Mouse (Mus musculus): ENCODE results near the gene Igfals.

Gene Igfals

DNA sequence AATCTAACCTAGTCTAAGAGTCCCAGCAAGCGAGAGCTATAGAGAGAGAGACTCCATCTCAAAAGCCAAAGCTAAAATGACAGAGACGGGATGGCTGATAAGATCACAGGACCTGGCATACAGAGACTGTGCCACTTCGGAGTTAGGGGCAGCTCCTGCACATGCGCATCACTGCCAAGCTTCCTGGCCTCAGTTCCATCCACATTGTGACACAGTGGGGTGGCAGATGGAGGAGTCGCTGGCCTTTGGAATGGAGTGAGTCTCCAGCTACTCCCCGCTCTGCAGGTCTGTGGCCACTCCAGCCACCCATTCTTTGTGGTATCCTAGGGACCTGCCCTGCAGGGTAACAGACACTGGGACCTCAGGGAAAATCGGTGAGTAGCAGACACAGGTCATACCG, at the start of gene Igfals:
Gene Igfals, plus strand, starts transcription at position 222 of the 400 bp plus-strand sequence.
- no peak for DNase-seq (ENCODE audit: low spot score)

DNA sequence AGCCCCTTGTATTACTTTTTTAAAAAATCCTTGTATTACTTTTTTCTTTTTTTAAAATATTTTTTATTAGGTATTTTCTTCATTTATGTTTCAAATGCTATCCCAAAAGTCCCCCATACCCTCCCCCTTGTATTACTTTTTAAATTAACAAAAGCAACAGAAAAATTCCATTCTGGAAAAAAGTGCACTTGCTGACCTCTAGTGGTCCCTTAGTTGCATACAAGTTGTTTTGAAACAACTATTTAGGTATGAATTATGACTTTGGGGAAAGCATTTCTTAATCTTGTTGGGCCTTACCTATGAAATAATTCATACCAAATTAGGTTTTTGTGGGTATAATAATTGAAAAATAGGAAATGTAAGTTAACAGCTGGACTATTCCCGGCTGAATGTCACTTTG, 48.3 kb upstream of the Igfals start:
- no peak for DNase-seq (ENCODE audit: low spot score)

DNA sequence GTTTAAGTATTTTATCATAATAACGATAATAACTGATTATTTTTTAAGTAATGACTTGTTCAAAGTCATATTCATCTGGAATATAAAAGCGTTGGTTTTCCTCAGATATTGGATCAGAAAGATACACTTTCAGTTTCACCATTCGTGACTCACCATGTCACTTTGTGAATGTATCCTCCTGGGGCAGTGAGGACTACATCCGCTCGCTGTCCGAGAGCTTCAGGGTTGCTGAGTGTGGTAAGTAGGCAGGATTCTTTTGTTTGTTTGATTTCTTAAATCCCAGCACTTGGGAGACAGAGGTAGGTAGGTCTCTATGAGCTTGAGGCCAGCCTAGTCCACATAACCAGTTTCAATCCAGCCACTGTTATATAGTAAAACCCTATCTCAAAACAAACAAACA, 47.6 kb upstream of the Igfals start:
- no peak for DNase-seq (ENCODE audit: low spot score)

DNA sequence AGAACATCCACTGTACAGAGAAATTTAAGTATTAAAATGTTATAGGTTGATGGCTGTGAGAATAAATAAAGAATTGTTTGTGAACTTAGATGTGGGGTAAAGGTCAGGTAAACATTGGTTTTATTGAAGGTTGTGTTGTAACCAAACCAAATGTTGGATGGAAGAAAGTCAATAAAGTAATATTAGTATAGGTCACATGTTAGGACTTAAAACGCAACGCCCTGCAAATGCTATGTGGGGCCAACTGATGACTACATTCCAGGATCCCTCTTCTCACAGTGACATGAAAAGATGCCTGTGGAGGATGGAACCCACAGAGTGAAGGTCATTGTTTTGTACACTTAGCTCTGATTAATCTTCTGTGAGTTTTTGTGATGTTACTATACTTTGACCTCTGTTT, 46.3 kb upstream of the Igfals start:
- DNase-seq (ENCODE audit: low spot score) = no peak

DNA sequence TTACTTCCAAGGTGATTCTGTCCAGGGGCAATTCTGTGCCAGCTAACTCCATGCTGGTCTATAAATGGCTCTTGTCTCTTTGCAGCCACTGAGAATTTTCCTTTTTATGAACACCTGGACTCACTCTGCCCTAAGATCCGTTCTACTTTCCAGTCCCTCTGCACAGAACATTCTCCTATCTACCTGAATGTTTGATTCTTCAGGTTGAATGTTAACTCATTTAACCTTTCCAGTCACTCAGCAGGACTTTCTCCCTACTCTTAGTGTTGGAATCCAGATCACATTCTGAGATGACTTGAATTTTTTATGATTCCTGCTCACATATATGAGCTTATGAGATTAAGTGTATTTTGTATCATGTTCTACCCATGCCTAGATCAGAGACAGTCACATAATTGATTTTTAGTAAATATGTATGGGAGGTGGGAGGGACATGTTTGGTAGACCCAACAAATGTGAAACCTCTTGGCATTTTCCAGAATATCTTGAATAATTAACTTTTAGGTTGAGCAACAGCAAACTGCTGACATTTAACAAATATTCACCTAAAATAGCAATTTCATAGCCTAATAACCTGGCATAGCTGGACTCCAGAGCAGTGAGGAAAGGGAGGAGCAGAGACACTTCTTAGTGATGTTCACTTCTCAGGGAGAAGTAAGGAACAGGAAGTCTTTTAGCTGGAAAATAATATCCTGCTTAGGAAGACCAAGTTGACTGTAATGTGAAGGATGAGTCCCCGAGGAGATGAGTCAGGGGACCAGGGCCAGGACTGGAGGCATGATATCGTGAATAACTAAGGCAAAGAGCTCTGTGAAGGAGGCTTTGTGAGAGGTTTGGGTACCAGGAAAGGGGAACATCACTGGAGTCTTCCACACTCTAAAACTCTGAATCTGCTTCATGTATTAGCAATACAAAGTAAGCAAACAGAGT, 44.2 kb upstream of the Igfals start:
- DNase-seq (ENCODE audit: low spot score) = no peak

DNA sequence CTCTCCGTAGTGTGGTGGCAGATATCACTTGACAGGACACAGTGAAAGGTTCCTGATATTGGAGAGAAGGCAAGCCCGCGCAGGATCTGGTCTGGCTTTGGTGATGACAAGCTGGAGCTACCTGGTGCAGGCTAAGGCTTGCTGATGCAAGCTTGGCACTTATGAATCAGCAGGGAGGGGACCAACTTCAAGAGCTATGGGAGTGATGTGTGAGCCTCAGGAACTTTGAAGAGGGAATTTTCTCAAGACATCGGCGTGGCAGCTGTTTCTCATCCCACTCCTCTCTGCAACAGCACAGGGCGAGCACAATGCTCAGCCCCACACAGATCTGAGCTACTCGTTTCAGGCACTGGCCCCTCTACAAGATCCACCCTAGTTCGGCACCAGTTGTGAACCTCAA, 26.0 kb upstream of the Igfals start, which contains the start of gene Hagh:
Gene Hagh, plus strand, starts transcription at position 302 of the 400 bp plus-strand sequence.
- no peak for DNase-seq (ENCODE audit: low spot score)

DNA sequence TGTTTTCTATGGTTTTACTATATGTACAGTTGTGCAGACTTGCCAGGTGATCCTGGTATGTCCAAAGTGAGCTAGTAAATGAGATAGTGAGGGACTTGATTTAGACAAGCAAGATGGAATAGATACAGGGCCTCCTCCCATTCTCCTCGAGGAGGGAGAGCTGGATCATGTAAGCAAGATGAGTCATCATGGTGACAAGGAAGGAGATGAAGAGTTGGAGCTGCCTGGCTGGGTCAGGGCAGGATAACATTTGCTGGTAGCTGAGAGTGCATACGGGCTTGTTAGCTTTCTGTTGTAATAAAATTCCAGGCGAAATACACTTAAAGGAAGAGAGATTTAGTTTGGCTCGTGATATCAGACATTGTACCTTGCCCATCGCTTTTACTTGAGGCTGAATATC, 25.5 kb upstream of the Igfals start:
- DNase-seq (ENCODE audit: low spot score) = no peak

DNA sequence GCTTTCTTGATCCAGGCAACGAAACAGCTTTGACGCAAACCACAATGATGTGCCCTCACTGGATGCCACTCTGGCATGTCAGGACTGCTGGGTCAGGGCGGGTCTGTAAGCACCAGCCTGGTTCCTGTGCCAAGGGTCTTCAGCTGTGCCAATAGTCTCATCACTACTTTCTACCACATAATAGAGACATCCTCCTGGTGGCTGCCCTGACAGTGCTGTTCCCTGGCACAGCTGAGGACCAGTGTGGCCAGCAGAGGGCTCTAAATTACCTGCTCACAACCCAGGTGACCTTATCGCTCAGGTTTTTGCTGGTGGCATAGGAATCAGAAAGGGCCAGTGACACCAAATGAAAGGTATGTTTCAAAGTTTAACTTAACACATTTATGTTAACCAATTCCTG, 24.7 kb upstream of the Igfals start:
- DNase-seq (ENCODE audit: low spot score) = peak; percentile 13

DNA sequence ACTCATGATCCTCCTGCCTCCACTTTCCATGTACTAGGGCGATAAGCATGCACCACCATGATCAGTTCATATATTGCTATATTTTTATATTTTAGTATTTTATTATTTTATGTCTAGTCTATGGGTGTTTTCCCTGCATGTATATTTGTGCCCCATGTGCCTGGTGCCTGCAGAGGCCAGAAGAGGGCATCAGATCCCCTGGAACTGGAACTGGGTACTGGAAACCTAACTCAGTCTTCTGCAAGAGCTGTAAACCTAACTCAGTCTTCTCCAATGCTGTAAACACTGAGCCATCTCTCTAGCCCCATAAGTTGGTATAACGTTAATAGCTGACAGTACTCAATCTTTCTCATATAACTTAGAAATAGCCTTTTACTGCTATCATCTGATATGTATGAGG, 23.2 kb upstream of the Igfals start:
- DNase-seq (ENCODE audit: low spot score) = no peak

DNA sequence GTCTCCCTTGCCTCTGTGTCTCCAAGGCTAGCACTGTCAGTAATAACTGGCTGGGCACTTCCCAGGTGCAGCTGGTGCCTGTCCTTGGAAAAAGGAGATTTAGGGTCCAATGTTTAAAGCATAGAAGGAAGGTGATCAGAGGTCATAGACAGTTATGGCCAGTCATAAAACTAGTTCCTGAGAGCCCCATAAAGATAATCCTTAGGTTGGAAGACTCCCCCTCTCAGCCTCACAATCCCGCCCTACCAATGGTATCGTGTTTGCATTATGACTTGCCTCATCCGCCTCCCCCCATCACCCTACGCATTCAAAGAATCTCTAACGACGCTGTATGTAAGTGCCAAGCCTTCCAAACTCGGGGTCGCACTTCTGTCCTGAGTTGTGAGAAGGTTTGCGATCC, 21.3 kb upstream of the Igfals start:
- no peak for DNase-seq (ENCODE audit: low spot score)

DNA sequence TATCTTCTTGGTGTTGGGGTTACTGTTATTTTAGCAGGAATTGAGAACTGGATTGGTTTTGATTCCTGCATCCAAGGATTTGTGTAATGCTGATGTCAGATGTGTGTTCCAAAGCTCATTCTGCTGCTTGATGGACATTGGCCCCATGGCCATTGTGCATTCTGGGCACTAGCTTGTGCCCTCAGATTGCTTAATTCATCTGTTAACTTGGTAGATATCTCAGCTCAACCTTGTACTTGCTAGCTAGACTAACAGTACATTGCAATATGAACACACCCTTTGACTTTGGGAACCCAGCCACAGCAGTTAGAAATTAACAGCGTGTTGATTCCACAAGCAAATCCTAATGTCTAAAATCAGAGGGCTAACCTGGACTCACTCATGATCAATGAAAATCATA, 18.4 kb upstream of the Igfals start:
- DNase-seq (ENCODE audit: low spot score) = no peak

DNA sequence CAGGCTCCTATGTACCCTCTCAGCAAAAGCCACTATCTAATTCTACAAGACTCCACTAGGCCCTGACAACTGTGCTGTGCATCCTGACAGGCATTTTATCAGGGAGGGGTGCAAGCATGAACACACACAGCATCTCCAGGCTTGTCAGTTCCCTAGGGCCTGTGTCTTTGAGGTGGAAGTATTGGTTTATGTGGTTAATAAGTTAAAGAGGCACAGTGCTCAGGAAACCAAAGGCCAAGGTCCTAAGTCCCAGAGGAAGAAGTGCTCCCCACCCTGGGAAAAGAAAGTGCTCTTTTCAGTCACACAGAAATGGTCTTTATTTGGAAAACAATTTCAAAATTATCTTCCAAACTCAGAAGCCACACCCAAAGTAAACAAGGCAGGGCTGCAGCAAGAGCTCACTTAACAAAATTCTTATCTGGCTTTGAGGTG, 17.2 kb upstream of the Igfals start:
- peak; percentile 75 for DNase-seq (ENCODE audit: low spot score)

DNA sequence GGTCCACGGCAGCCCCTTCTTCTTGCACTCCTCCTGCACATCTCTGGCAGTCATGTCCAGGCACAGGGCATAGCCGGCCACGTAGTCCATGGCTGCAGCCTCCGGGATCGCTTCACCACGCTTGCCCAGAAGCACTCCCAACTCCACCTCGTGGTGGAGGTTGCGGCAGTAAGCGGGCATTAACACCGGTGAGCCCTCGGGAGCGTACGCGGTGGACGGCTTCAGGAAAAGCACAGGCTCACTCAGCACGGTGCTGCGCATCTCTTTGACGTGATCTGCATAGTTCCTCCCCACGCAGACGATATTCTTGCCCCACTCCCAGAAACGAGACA, 16.1 kb upstream of the Igfals start:
- DNase-seq (ENCODE audit: low spot score) = no peak

DNA sequence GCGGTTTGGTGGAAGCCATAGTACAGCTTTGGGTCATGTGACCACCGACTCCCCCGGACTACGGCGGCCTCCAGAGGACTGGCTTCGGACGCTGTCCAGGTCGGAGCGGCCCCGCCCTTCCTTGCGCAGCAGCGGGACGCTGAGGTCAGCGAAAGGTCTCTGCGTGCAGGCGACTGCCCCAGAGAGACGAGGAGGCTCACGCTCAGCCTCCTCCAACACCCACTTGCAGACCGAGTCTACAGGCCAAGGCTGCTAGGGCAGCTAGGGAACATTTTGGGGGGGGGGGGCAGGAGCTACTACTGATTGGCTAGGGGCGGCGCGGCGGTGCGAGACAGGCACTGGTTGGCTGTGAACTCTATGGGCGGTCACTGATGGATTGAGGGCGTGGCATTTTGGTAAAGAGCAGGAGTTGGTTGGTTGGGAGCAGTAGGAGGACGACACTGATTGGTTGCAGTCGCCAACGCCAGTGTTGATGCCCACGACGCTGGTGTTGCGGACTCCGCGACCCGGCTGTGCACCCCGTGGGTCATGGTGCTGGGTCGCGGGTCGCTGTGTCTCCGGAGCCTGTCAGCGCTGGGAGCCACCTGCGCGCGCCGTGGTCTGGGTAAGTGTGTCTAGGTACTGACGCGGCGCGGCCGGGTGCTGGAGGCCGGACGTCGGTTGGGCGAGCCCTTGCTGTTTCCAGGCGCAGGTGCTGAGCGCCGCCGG, 15.6 kb upstream of the Igfals start, which contains the start of gene Fahd1:
Gene Fahd1, minus strand, starts transcription at position 300 of the 708 bp plus-strand sequence.
- DNase-seq (ENCODE audit: low spot score) = peak; percentile 99

DNA sequence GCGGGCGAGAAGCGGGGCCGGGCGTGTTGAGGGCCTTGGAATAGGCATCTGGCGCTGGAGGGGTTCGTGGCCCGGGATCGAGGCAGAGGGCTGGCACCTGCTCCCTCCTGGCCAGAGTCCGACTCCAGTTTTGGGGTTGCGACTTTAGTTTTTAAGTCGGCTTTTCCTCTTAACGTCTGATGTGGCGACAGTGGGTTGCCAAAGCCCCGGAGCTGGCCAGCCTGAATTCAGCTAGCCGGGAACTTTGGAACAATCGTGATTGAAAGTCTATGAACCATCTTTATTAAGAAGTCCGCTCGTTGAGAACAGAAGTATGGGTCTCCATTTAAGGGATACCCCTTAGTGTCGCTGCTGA, 15.0 kb upstream of the Igfals start:
- DNase-seq (ENCODE audit: low spot score) = no peak

DNA sequence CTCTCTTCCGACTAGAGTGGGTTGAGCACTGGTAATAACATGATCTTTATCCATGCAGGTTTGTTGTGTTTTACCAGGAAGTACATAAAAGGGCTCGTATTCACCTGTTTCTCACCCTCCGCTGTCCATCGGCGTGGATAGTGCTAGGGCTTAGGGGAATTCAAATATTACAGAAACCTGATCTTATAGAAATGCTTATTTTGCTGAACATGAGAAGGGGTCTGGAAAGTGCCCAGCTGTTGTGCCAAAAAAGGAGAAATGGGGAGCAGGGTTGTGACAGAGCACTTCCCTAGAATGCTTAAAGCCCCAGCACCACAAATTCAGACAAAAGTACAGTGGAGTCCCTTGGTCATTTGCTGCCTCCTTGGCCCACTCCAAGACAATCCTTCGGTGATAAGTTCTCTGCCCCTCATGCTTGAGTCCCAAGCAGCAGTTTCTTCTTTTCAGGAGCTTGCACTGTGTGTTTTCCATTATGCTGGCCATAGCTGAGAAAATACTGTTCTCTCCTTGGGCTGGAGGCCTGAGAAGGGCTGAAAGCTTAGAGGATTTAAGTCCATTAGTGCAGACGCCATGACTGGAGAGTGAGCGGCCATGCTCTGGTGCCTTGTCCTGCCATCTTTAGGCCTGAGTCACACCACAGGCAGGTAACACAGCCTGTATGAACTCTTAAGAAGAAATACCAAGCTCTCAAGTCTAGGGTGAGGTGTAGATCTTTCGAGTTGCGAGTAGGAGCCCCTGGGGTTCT, 14.2 kb upstream of the Igfals start:
- no peak for DNase-seq (ENCODE audit: low spot score)

DNA sequence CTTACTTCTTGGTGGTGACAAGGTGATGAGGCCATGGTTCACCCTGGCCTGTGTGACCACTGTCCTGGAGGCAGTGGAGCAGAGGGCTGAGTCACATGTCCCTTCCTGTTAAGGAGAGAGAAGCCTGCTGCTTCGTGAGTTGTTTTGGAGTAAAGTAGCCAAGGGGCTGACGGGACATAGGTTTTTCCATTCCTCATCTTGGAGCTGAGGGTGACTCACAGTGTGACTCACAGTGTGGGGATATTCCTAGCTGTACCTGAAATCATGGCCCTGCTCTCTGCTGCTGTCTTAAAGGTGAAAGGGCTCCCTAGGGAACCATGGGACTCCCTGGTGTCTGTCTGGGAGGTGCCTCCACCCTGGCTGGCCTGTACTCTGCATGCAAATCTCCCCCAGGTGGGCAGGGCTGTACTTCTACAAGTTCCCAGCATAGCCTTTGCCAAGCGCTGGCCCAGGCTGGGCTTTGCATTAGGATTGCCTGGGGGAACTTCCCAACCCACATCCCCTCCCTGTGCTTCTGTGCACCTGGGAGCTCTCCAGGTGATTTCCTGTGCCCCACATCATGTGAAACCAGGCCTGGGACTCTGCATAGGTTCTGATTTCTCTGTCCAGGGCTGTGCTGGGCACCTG, 9.8 kb upstream of the Igfals start:
- no peak for DNase-seq (ENCODE audit: low spot score)

DNA sequence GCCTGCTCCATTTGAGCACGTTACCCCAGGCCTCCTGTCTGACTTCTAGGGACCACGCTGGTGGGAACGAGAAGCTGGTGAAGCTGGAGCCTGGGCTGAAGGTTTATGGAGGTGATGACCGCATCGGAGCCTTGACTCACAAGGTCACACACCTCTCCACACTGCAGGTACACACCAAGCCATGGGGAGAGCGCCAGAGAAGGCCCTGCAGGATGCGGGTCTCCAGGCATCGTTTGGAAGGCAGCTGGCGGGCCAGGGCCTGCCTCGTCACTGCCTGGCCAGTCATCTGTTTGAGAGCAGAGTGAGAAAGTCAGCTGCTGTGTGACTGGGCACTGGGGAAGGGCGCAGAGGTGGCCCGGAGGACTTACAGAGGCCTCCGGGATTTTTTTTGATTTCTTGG, 9.2 kb upstream of the Igfals start:
- DNase-seq (ENCODE audit: low spot score) = no peak

DNA sequence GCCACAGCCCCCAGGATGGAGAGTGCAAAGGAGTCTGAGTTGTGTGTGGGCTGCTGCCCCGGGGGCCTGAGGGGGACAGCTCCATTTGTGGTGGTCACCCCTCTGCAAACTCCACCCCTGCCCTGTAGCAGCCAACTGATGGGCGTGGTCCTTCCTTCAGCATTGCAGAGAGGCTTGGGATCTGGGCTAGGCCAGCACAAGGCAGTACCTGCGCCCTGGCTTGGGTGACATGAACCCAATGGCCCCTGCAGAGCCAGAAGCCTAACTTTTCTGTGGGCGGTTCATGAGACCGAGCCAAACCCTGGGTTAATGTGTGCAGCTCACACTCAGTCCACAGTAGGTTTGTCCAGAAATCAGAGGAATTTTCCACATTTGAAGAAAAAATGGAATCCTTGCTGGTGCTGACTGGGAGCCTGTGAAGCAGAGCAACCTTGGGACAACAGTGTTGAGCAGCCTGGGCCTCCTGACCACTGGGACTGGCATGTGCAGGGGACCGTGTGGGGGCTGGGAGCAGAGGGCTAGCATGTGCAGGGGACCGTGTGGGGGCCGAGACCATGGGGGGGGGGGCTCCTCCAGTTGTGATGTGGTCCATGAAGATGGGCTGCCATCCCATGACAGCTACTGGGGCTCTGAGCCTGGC, 7.8 kb upstream of the Igfals start:
- DNase-seq (ENCODE audit: low spot score) = no peak

DNA sequence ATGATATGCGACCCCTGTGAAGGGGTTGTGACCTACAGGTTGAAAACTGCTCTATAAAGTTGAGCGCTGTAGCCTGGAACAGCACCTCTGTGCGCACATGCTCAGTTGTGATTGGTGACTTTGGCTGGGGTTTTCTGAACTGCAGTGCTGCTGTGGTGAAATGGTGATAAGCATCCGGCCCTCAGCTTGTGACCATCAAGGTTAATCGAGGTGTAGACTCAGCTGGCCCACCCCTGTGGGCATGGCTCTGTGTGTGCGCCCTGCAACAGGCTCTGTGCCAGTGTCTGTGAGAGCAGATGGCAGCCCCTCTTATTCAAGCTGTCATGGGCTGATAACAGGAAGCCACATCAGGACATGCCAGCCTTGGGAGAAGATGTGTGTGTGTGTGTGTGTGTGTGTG, 6.8 kb upstream of the Igfals start:
- DNase-seq (ENCODE audit: low spot score) = no peak

DNA sequence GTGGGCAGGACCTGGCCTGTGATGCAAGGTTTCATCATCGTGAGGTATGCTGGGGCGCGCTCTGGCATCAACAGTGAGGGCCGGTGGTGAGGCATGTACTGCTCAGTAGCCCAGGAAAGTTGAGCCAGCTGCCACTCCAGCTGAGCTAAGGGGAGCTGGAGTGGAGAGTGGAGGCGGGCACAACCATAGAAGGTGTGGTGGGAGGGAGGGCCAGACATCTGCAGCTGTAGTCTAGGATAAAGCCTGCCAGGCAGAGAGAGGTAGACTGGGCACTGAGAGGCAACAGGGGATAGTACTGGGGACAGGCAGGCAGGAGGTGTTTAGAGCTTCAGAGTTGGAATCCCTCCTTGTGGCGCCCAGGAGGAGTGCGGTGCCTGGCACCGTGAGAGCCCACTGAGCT, 5.7 kb upstream of the Igfals start:
- no peak for DNase-seq (ENCODE audit: low spot score)

DNA sequence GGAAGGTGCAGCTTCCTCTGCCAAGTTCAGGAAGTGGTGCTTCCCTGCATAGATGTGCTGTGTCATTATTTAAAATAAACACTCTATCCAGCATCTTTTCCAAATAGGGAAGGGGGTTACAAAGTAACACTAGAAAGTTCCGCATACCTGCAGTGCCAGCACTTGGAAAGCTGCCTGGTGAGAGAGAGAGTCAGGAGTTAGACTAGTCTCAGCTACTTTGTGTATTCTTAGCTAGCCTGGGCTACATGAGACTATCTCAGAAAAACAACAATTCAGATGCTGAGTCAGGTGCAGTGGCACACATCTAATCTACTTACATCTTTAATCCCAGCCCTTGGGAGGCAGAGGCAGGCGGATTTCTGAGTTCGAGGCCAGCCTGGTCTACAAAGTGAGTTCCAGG, 4.0 kb upstream of the Igfals start:
- no peak for DNase-seq (ENCODE audit: low spot score)
